Comparison of ENCODE assay signal across 12 mouse cellular contexts in genomic region chr13:52457177-52457888, GRCm38 (mm10).
A peak's percentile ranks its signal among the peaks of the same experiment; 100 is the strongest.
DNase-seq lines count a peak whose midpoint lies in the region; ATAC-seq and TF ChIP-seq lines count a peak whose summit lies in the region.
"Had no signal": no experiment of that assay in that cellular context is flagged by ENCODE, and none has a peak within 500 bp of the region (broad histone marks: within the 10 kb centered on the region; RNA-seq: fewer than 3 reads in every experiment).

No protein-coding gene starts in this region.

- ATAC-seq in frontal cortex, adult (ENCODE audit: low TSS enrichment) = peak; percentile 38
- peak; percentile 74 for ATAC-seq in forebrain, embryonic 13.5 days
- peak; percentile 44 for ATAC-seq in midbrain, embryonic 13.5 days
- ATAC-seq in CD4-positive, CD25-positive, alpha-beta regulatory T cell, adult 4 months = no peak
- ATAC-seq: Patski had no signal

- DNase-seq in frontal cortex, postnatal 36 days (ENCODE audit: low spot score in 2 of 2) = no peak
- DNase-seq in cerebellum, adult 18-20 months = peak; percentile 39 to 52
- DNase-seq in gastrocnemius, adult 2 months = no peak
- no peak for DNase-seq in testis, postnatal 10 days (ENCODE audit: low spot score)
- DNase-seq: kidney, adult 8-10 months; lung, postnatal 36 days had no signal

- no peaks in the 10 kb centered on the region for H3K9me3 ChIP-seq in forebrain, embryonic 13.5 days (replicated peaks)
- H3K9me3 ChIP-seq in midbrain, embryonic 13.5 days = no peaks in the 10 kb centered on the region

- no peak for TF ChIP-seq CTCF in gastrocnemius, adult 2 months (IDR thresholded peaks at IDR 0.05)

- no peaks in the 10 kb centered on the region for H3K36me3 ChIP-seq in forebrain, embryonic 13.5 days (ENCODE audit: poor library complexity, severe bottlenecking)
- no peaks in the 10 kb centered on the region for H3K36me3 ChIP-seq in midbrain, embryonic 13.5 days

- H3K27ac ChIP-seq in forebrain, embryonic 13.5 days = peak overlapping the region; percentile 83
- H3K27ac ChIP-seq in midbrain, embryonic 13.5 days = peak overlapping the region; percentile 71
- H3K27ac ChIP-seq in gastrocnemius, adult 2 months = no peak overlapping the region

- H3K4me2 ChIP-seq in forebrain, embryonic 13.5 days = peak overlapping the region; percentile 55
- peak overlapping the region; percentile 38 for H3K4me2 ChIP-seq in midbrain, embryonic 13.5 days (replicated peaks)
- H3K4me2 ChIP-seq: heart, embryonic 11.5 days had no signal

- no peak overlapping the region for H3K9ac ChIP-seq in forebrain, embryonic 13.5 days
- no peak overlapping the region for H3K9ac ChIP-seq in midbrain, embryonic 13.5 days (replicated peaks)

- intact Hi-C loops in gastrocnemius, adult 2 months (cut with DNase I) = no loop called here

- 36% methylated on average over 15 of the region's 15 CpGs for WGBS in forebrain, embryonic 13.5 days
- WGBS in midbrain, embryonic 13.5 days = 55% methylated on average over 15 of the region's 15 CpGs

- H3K4me3 ChIP-seq in forebrain, embryonic 13.5 days = peak overlapping the region; percentile 19
- peak overlapping the region; percentile 4; the same call in 1 of the 2 replicates for H3K4me3 ChIP-seq in midbrain, embryonic 13.5 days (replicated peaks)
- no peak overlapping the region for H3K4me3 ChIP-seq in gastrocnemius, adult 2 months

- H3K4me1 ChIP-seq in forebrain, embryonic 13.5 days = peaks cover 9% of the 10 kb centered on the region
- H3K4me1 ChIP-seq in midbrain, embryonic 13.5 days (replicated peaks) = peaks cover 17% of the 10 kb centered on the region

- H3K27me3 ChIP-seq in forebrain, embryonic 13.5 days = no peaks in the 10 kb centered on the region
- peaks cover 11% of the 10 kb centered on the region; the same call in 1 of the 2 replicates for H3K27me3 ChIP-seq in midbrain, embryonic 13.5 days

Comparison
In these comparisons a context has a peak if more than half of its experiments do, and no peak if none do; other contexts are left out.
1. DNase-seq: peak in cerebellum, adult 18-20 months (2 of 2); none in frontal cortex, postnatal 36 days (0 of 2), gastrocnemius, adult 2 months (single experiment) and testis, postnatal 10 days (single experiment).